Mouse (Mus musculus): ENCODE measurements around the gene Ctcf. TPM values are rescaled to one million over a fixed set of nuclear protein-coding genes. Genes with fewer than 3 reads are reported as not detected.
"Not testable (repeated sequence)": the region's sequence is repeated elsewhere in the genome, so short reads cannot be mapped to it uniquely, and the experiment has no call there.

Gene Ctcf
- polyA plus RNA-seq (2017; shearing (Covaris generic)): 10 to 100 TPM; 51.3 to 61.4 TPM

DNA sequence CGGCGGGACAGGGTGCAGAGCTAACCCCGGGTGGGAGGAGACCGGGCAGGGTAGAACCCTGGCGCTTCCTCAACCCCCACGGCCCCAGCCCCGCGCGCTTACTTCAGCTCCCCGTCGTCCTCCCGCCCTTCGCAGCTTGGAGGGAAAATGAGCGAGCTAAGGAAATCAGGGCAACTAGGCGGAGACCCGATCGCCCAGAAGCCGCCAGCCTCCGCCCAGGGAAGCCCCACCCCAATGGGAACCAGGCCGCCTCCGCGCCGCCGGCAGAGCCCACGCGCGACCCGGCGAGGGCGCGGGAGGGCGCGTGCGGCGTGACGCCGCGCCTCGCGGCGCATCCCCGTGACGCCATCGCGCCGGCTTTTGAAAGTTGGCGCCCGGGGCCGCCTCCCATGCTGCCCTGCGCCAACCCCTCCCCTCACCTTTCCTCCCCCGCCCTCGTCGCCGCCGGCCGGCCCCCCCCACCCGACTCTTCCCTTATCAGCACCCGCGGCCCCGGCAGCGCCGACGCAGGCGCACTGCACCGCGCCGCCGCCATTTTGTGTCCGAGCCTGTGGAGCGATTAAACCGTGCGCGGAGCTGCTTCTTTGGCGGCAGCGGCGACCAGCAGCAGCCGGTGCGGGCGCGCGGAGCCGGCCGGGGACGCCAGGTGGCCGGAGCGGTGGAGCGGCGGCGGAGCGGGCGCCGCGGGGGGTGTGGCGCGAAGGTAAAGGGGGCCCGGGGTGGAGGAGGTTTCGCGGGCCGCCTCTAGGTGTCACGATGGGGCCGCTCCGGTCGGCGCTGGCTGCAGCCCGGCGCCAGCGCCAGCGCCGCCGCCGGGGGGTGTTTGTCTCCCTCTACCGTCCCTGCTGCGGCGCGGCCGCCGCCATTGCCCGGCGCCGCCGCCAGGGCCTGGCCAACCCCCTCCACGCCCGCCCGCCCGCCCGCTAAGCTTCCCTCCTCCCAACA is at the start of gene Ctcf:
TSS of gene Ctcf (plus strand) at position 551 of the 945 bp plus-strand sequence.
- ATAC-seq: peak; percentile 65

DNA sequence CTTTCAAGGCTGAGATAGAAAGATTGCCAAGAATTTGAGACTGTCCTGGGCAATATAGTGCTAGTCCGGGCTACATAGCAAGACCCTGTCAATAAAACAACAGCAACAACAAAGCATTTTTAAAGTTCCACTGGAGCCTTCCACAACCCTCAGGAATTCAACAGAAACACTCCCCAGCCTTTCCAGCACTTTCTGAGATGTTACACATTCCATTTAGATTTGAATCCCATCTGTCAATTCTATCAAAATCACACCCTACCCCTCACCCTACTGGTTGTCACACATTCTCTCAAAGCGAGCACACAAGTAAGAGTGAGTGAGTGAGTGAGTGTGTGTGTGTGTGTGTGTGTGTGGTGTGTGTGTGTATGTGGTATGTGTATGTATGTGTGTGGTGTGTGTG is 43.9 kb upstream of the Ctcf start:
- ATAC-seq: no peak

DNA sequence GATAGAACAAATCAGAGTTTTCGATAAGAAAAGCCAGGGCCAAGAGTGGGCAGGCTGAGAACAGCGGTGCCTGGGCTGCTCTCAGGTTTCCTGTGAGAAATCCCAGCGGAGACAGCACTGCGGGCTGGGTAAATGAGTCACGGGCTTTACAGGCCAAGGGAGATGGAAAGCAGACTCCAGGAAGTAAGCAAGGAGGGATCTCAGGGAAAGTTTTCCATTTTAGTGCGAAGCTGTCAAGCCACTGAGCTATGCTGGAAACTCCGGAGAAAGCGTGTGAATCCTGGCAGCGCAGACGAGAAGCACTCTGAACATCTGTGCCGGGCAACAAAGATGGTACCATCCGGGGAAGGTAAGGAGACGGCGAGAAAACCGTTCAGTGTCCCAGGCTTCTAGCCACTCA is 42.5 kb upstream of the Ctcf start:
- ATAC-seq: no peak

DNA sequence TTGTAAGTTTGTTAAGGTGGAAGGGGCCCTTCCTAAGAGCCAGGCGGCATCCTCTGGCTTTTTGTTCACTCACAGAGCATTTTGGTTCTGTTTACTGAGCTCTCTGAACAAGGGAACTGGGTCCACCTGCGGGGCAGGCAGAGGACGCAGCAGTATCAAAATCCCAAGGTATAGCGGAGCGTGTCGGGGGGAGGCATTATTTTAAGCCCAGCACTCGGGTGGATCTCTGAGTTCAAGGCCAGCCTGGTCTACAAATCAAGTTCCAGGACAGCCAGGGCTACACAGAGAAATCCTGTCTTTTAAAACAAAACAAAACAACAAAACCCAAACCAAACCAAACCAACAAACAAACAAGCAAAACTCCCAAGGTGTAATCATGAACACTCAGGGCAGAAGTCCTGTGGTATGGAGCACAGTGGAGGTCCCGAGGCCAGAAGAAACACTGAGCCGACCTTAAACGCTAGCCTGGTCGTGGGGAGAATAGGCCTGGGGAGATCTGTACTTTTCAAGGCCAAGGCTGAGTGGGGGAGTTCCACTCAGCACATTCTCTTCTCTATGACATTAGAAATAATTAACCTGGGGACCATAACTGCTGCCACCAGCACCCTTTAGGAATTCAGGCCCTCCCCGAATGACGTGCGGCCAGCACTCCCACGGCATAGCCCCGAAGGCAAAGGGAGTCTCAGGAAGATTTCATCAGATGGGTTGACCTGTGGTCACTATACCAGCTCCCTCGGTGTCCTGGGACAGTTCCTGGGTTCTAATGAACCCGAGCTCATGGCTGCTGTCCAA is 41.7 kb upstream of the Ctcf start:
- no peak for ATAC-seq

DNA sequence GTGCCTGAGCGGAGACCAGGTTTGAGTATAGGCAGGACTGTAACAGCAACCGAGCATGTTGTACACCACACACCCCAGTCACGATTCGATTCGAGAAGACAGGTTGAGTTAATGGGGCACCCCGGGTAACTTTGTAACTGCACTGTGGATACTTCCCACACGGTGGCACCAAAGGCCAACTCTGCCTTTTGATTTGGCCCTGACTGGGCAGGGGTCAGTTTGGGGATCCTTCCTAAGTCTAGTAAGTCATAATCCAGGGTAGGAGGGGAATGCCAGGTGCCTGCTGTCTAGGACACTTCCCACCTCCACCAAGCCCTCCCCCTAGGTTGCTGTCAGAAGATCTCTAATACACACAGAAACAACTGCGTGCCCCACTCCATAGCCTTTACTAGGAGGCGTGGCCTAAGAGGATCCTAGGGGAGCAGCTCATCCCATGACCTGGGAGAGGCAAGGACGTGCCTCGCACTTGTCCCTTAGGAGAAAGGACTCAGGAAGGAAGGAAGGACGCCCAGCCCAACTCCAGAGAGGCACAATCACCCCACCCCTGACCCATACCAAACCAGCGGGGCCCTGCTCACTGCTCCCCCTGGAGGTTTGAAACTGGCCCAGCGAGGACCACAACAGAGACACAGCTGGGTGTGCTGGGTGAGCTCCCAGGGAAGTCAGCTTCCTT is 39.9 kb upstream of the Ctcf start:
- peak; percentile 86 for ATAC-seq

DNA sequence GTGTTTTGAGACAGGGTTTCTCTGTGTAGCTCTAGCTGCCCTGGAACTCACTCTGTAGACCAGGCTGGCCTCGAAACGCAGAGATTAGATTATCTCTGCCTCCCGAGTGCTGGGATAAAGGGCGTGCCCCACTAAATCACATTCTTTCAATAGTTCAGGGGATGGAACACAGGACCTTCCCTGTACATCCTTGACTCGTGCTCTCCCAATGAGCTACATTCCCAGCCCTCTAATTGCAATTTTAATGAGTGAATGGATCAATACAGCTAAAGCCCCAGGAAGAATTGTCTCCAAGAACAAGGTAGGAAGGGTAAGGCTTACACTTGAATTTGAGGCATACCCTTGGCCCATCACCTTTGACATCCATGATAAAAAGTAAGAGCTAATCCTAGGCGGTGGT is 37.6 kb upstream of the Ctcf start:
- no peak for ATAC-seq

DNA sequence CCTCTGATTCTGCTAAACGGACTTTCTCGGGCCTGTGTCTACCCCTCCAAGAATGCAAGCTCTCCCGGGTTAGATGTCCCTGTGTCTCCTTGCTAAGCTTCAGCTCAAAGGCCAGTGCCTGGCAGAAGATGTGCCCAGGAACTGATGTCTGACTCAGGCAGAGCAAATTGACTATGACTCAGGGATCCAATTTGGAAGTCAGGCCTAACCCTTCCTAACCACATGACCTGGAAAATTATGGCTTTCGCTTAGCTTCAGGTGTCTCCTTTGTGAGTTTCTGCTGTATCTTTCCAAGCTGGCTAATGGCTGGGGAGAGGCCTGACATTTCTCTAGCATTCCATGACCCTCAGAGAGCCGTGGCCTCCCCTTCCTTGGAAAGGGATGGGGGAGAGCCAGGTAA is 35.1 kb upstream of the Ctcf start:
- ATAC-seq: no peak

DNA sequence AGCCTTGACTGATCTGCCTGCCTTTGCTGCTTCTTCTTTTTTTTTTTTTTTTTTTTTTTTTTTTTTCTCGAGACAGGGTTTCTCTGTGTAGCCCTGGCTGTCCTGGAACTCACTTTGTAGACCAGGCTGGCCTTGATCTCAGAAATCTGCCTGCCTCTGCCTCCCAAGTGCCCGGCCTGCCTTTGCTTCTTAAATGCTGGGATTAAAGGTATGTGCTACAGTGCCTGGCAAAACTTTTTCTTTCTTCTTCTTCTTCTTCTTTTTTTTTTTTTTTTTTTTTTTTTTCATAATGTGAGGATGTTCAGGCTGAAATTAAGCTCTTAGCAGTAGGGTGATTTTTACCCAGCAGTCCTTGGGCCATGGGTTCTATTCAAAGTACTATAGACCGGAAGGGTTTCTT is 33.8 kb upstream of the Ctcf start:
- not testable (repeated sequence) for ATAC-seq

DNA sequence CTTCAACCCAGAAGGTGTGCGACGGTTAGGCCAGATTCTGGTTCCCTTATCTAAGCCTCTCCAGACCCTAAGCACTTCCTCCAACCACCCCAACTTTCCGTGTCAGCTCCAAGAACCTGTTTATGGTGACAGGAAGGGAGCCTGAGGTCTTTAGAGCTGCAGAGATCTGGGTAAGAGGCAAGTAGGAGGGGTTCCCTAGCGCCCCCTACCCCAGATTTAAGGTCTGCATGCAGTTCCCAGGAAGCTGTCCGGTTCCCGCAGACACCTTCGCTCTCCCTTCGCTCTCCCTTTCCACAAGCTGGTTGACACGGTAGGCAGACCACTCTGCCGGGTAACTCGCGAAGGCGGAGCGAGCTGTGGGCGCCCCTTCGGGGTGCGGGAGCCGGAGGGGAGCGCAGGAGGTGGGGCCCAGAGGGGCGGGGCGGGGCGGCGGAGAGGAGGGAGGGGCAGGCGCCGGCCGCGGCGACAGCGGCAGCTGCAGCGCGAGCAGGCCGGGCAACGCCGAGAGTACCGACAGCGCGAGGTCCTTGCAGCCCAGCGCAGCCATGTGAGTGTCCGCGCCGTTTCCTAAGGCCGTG is 31.5 kb upstream of the Ctcf start, which contains the start of gene Ripor1:
TSS of gene Ripor1 (plus strand) at position 452 of the 578 bp plus-strand sequence.
- peak; percentile 75 for ATAC-seq

DNA sequence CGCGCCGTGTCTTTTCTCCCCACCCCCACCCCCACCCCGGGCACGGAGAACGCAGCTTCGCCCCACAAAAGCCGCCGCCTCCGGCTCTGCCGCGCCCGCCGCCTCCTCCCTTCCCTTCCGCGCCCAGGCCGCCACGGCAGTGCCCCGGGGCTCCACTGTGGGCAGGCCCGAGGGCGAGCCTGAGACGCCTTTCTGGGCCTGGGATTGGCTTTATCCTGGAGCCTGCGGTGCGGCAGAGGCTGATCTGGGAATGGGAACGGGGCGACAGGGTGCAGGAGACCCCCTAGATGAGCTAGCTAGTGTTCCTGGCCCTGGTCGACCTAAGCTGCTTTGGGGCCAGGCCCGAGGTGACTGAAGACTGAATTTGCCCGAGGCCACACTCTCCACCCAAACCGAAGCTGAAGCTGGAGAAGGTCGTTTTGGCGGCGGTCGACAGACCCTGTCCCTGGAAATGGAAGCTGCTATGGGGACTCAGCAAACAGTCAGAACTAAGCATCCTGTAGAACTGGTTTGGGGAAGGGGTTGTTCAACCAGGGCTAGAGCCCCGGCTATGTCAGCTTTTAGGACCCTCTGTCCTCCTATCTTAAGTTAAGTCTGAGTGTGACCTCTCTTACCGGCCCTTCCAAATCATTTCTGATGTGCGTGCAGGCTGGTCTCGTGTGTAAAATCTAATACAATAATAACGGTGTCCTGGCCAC is 30.7 kb upstream of the Ctcf start:
- ATAC-seq: peak; percentile 31

DNA sequence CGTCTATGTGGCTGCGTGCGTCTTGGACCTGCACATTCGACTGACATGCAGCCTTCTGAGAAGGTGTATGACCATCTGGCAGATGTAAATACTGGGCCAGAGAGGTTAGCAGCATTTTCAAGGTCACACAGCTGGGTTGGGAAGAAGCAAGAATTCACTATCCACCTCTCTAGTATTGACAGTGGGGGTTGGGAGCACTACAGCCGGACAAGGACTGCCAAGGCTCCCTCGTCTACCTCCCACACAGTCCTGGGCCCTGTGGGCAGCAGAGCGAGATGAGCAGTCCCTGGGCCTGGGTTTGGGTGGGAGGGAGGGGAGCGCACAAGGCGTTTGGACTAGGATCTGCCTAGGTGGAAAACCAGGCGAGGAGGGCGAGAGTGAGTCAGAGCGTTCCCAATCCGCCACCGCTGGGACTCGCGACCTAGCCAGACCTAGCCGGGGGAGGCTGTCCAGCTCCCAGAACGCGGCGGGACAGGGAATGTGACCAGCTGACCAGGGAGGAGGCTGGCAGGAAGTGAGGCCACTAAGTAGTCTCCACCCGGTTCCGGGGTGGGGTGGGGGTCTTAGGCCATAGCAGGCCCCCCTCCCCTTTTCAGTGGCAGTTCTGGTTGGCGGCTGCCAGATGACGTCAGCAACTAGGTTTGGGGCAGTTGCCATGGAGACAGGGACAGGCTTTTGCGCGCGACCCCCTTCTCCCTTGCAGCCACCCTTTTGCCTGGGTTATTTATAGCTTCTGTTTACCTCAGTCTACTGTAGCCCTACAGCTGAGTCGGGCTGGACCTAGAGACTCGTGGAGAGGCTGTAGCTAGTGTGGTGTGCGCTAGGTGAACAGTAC is 30.0 kb upstream of the Ctcf start:
- ATAC-seq: no peak

DNA sequence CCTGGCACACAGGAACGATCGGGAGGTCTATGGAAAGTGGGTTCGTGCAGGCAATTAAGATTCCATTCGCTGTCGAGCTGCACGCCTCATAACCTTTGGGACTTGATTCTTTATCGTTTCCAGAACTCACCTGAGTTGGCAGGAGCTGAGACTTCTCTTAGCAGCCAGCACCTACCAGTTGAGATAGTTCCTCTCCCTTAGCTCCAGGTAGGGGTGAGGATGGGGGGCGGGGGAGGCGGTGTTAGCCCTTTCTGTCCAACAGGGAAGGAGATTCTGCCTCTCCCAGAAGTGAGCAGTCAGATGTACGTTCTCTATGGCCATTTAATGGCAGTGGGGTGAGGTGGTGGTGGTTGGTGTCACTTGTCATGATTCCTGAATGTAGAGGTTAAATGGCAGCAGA is 29.3 kb upstream of the Ctcf start:
- no peak for ATAC-seq

DNA sequence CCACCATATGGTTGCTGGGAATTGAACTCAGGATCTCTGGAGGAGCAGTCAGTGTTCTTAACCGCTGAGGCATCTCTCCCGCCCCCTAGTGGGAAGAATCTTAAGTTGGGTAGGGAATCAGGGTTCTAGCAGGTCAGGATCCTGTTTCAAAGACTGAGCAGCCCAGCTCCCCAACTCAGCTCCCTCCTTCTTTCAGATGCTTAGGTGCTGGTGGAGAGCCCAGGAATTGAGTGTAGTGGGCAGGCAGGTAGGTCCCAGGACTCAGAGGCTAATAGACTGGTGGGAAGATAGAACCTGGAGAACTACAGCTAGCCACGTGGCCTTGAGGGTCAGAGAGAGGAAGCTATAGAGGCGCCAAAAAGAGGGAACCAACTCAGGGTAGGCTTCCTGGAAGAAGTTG is 28.7 kb upstream of the Ctcf start:
- no peak for ATAC-seq

DNA sequence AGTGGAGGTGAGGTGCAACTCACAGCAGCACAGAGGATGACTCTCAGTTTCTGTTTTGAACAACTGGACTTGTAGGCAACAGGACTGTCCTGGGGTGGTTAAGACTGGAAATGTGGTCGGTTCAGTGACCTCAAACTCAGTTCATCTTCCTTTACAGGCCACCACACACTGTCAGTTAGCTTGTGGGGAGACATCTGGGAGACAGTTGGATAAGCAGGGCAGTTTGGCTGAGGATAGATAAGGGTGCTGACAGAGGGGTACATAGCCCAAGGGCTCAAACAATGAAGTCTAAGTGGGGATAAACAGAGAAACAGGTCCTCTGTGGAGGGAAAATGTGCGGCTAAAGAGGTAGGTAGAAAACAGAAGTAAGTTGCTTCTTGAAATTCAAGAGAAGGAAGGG is 27.0 kb upstream of the Ctcf start:
- ATAC-seq: no peak

DNA sequence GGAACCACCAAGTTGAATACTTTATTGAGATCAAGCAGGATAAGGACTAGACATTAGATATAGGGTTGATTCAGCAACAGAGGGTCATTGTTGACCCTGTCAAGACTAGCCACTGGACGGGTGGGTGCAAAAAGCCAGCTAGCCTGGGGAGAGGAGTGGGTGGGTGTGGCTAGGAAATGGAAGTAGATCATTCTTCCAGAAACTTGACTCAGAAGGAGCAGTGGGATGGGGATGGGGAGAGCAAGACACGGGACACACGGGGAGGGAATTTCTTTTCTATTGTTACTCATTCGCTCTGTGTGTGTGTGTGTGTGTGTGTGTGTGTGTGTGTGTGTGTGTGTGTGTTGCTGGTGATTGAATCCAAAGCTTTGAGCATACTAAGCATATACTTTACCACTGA is 26.6 kb upstream of the Ctcf start:
- ATAC-seq: no peak

DNA sequence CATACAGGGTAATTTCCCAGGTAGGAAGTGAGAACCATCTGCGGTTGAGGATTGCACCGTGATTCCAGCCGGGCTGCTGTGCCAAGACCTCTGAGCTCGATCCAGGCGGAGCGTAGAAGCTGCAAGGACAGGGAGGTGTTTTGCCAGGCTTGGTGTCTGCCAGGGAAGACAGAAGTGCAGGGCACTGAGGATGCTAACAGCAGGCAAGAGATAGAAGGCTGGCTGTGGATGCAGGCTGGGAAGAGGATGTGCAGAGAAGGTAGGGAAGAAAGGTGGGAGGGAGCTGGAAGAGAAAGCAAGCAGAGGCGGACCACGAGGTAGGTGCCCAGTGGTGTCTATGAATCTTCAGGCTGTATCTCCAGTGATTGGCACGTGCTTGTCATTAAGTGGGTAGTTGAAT is 24.5 kb upstream of the Ctcf start:
- ATAC-seq: no peak

DNA sequence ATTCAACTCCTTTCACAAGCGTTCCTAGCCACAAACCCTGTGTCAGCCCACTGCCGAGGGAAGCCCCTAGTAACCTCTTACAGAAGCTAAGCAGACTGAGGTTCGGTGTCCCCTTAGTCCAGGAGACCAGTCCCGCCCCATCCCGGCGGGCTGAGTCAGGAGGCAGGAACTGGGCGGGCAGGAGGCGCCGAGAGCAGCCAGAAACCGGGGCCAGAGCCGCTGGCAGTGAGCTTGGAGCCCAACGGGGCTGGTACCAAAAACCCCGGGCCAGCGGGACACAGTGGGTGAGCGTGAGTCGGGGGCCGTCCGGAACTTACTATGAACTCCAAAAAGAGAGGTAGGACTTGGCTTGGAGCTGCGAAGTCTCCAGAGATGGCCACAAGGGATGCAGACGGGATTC is 23.3 kb upstream of the Ctcf start:
- no peak for ATAC-seq

DNA sequence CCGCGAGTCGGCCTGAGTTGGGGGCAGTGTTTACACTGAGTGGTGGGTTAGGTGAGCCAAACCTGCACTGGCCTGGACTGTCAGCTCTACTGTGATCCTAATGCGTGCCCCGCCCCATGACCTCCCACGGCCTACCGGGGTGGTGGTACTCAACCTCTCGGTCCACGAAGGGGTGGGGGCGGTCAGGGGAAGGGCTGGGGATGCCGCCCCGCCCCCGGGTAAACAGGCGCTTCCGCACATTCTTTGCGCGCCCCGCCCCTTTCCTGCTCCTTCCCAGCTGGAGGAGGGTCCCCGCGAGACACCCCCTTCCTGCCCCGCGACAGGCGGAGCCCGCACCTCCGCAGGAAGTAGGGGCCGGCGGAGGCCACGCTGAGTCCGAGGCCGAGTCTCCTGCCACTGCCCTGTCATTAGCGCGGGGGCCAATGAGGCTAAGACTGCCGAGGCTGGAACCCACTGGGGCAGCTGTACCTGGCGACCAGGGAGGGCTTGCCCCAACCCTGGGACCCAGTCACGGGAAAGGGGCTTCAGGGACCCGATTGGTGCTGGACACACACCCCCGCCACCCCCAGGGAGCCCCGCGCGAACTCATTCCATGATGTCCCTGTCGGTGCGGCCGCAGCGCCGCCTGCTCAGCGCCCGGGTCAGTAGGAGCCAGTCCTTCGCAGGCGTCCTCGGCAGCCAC is 22.4 kb upstream of the Ctcf start:
- peak; percentile 55 for ATAC-seq

DNA sequence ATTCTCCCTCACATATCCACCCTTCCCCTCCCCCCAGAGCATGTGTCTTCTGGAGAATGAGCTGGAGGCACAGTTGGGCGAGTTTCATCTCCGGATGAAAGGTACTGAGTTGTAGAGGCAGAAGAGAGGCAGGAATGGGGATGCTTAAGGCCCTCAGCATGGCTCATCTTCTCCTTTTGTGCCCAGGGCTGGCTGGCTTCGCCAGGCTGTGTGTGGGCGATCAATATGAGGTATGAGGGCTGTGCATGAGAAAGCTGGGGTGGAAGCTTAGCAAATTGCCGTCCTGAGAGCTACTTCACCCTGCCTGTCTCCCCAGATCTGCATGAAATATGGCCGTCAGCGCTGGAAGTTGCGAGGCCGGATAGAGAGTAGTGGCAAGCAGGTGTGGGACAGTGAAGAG is 20.4 kb upstream of the Ctcf start:
- no peak for ATAC-seq

DNA sequence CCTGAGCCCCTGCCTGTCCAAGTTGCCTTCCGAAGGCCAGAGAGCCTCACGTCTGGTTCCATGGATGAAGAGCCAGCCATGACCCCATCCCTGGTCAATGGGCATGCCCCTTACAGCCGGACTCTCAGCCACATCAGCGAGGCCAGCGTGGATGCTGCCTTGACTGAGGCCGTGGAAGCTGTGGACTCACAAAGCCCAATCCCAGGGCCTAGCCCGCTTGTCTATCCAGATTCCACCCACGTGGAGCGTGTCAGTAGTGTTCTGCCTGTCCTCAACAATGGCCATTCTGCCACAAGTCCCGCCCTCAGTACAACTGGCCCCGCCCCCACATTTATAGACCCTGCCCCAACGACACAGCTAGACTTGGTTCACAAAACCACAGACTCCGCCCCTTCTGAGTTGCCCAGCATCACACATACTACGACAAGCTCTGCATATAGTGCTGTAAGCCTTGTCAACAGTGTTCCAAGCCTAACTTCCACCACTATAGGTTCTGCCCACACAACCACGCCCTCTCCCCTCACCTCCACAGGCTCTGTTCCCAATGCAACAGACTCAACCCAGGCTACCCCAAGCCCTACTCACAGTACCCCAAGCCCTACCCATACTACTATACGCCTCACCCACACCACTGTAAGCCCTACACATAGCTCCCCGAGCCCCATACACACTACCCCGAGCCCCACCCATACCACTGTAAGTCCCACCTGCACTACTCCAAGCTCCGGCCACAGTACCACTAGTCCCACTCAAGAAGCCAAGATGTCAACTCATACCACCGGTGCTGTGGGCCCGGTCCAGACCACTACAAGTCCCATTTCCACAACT is 18.7 kb upstream of the Ctcf start:
- no peak for ATAC-seq
